Mouse (Mus musculus) urinary bladder, postnatal 4 days (tissue): ENCODE data around the gene Spg7.
"Not testable (repeated sequence)": the region's sequence is repeated elsewhere in the genome, so short reads cannot be mapped to it uniquely, and the experiment has no call there.

ENCODE experiments used
- DNase-seq, 2 experiments: peaks; one replicate each; pipeline ENCODE4 v3.0.0; 2021 to 2022; ENCODE audit warnings: low spot score in 2 of 2

Gene Spg7

GRCm38 (mm10) chr8:123097786-123098584, 35.2 kb downstream of the Spg7 start:
- DNase-seq, result no peak

GRCm38 (mm10) chr8:123100288-123100687, 37.5 kb downstream of the Spg7 start:
- no peak for DNase-seq

GRCm38 (mm10) chr8:123101244-123101643, 38.5 kb downstream of the Spg7 start:
- no peak for DNase-seq

GRCm38 (mm10) chr8:123101735-123102685, 39.3 kb downstream of the Spg7 start, which contains the start of gene Rpl13:
TSS of gene Rpl13 (plus strand) at chr8:123102350.
- peak; percentile 96 to 98 for DNase-seq

- not testable (repeated sequence) for DNase-seq
These were observed 40.1 kb downstream of the Spg7 start for GRCm38 (mm10) chr8:123102855-123103254.

GRCm38 (mm10) chr8:123103285-123103684, 40.5 kb downstream of the Spg7 start:
- DNase-seq, result no peak

GRCm38 (mm10) chr8:123104046-123104767, 41.5 kb downstream of the Spg7 start:
- DNase-seq, result no peak

- DNase-seq, result no peak
These were observed 43.0 kb downstream of the Spg7 start for GRCm38 (mm10) chr8:123105553-123106326.

GRCm38 (mm10) chr8:123106531-123106930, 43.8 kb downstream of the Spg7 start:
- DNase-seq, result no peak

- DNase-seq, result no peak
These were observed 45.3 kb downstream of the Spg7 start for GRCm38 (mm10) chr8:123108010-123108409.

GRCm38 (mm10) chr8:123108953-123109352, 46.2 kb downstream of the Spg7 start:
- no peak for DNase-seq

- DNase-seq, result no peak
These were observed 47.9 kb downstream of the Spg7 start for GRCm38 (mm10) chr8:123110649-123111048.

GRCm38 (mm10) chr8:123112892-123113291, 50.1 kb downstream of the Spg7 start:
- DNase-seq, result no peak

GRCm38 (mm10) chr8:123113908-123114469, 51.2 kb downstream of the Spg7 start:
- DNase-seq, result no peak

- DNase-seq, result no peak
These were observed 51.9 kb downstream of the Spg7 start for GRCm38 (mm10) chr8:123114644-123115043.

GRCm38 (mm10) chr8:123117127-123117731, 54.5 kb downstream of the Spg7 start, which contains the start of gene Cpne7:
TSS of gene Cpne7 (plus strand) at chr8:123117374.
- no peak for DNase-seq

GRCm38 (mm10) chr8:123117744-123118143, 55.0 kb downstream of the Spg7 start:
- DNase-seq, result no peak

GRCm38 (mm10) chr8:123122059-123122458, 59.3 kb downstream of the Spg7 start:
- no peak for DNase-seq

- DNase-seq, result no peak
These were observed 59.9 kb downstream of the Spg7 start for GRCm38 (mm10) chr8:123122670-123123069.

GRCm38 (mm10) chr8:123126193-123126816, 63.6 kb downstream of the Spg7 start:
- peak in 1 of 2 experiments; percentile 71 for DNase-seq
